Mouse (Mus musculus) brain, embryonic 14.5 days (tissue): ENCODE results near the gene Midn. TPM values are rescaled to one million over a fixed set of nuclear protein-coding genes. Genes with fewer than 3 reads are reported as not detected.
A peak's percentile ranks its signal among the peaks of the same experiment; 100 is the strongest.

Experiments
- DNase-seq: peaks from one replicate; pipeline ENCODE4 v3.0.0-alpha.2; 2011; ENCODE audit warnings: low read depth
- CTCF ChIP-seq: fragments of 200-500 bp; IDR thresholded peaks from 2 replicates; pipeline ENCODE4 v1.5.1; 2012; ENCODE audit warnings: inconsistent platforms, mild to moderate bottlenecking, moderate library complexity, borderline replicate concordance; ENCODE audit not compliant: insufficient read depth, insufficient read length; ENCODE audit errors: extremely low read depth
- POLR2A ChIP-seq: fragments of 200-500 bp; IDR thresholded peaks from 2 replicates; pipeline ENCODE4 v1.6.1; 2012; ENCODE audit warnings: mild to moderate bottlenecking, inconsistent platforms, borderline replicate concordance; ENCODE audit not compliant: poor library complexity, insufficient read depth, insufficient read length, severe bottlenecking; ENCODE audit errors: extremely low read depth
- polyA plus RNA-seq: library from polyadenylated mRNA; depleted of rRNA; stranded (reverse); fragments of >200 nt; gene quantifications from 2 replicates; pipeline ENCODE4 v1.2.3, GENCODE M21; 2012

Gene Midn
- polyA plus RNA-seq, 1 experiment = 213 TPM

- no peak for TF ChIP-seq POLR2A
- TF ChIP-seq CTCF = no peak
- no peak for DNase-seq
These were observed 2.2 kb upstream of the Midn start for GRCm38 (mm10) chr10:80145896-80146295.

DNA sequence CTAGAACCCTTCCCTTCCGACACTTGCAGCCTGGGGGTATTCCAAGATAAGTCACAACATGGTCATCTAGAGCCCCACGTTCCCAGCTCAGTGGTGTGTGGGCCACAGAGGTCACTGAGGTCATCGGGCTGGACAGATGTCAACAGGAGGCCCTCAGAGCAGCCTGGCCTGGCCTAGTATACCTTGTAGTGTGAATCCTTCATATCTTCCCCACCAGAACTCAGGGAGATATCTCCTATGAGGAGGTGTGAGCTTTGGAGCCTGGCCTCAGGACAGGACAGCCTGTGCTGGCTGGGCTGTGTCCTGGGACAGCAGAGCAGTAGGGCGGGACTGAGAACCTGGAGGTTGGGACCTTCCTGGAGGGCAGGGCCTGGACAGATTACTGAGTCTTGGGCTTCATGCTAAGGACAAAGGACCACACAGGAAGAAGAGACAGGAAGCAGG is 1.5 kb upstream of the Midn start:
- DNase-seq = no peak
- TF ChIP-seq POLR2A (no peak), CTCF (no peak)

GRCm38 (mm10) chr10:80147146-80147718 is 840 bp upstream of the Midn start:
- no peak for DNase-seq
- TF ChIP-seq POLR2A (no peak), CTCF (no peak)

GRCm38 (mm10) chr10:80148610-80149290 is 678 bp downstream of the Midn start:
- peak; percentile 98 for DNase-seq

GRCm38 (mm10) chr10:80149291-80150225 is 1.5 kb downstream of the Midn start:
- DNase-seq = peak; percentile 100
- TF ChIP-seq CTCF = no peak
- TF ChIP-seq POLR2A = peak; percentile 72; the same call in 1 of the 2 replicates

More at GRCm38 (mm10) chr10:80148610-80149290, 678 bp downstream of the Midn start:
- TF ChIP-seq POLR2A (peak; percentile 29; the same call in 1 of the 2 replicates), CTCF (peak; percentile 65)

GRCm38 (mm10) chr10:80150226-80151210 is 2.4 kb downstream of the Midn start:
- DNase-seq = peak; percentile 91
- peak; percentile 17; the same call in 1 of the 2 replicates for TF ChIP-seq POLR2A
- TF ChIP-seq CTCF = no peak

GRCm38 (mm10) chr10:80151211-80152034 is 3.4 kb downstream of the Midn start:
- peak; percentile 71 for DNase-seq
- TF ChIP-seq POLR2A = no peak
- TF ChIP-seq CTCF = no peak

DNA sequence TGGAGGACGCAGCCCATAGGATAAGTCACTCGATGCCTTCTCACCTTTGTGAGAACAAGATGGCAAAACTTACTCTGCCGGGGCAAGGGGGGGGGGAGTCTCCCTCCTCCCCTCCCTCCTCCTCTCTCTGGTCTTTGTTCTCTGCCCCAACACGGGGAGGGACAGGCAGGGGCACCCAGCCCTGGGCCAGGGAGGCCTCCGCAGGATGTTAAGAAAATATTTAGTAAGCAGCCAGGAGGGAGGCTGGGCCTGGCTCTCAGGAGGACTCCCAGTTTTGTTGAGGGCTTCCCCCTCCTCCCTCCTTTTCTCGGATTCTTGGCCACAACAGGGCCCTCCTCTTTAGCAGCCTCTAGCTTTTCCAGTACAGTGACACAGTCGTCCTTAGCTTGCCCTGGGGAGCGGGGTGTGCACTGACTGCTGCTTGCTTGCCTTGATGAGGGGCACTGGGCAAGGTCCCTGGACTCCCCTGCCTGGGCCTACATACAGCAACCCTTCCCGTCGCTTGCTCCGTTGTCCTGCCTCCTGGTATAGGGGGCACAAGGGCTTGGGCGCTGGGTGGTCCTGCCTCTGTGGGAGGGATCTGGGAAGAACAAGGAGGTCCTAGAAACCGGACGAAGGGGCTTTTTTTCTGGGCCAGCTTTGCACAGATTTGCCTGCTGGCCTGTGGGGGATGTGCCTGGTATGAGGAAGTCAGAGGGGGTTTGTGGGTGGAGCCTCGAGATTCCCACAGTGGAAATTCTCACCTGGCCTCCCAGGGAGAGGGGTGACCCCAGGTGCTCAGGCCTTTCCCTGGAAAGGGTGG is 4.2 kb downstream of the Midn start:
- peak; percentile 71 for DNase-seq

DNA sequence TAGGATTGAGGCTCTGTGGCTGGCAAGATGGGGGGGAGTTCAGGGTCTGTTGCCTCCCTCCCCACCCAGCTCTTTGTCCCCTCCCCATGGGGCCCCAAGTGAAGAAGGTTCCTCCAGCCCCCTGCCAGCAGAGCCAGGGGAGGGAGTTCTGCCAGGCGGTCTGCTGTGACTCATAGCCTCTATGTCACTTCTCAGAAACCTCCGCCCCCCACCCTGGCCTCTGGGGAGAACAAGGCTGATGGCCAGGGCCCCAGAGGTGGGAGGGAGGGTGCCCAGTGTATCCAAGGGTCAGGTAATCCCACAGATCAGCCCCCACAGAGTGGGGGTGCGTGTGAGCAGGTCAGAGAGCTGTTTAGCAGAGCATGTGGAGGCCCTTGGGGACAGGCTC is 4.8 kb downstream of the Midn start:
- TF ChIP-seq POLR2A = no peak
- no peak for TF ChIP-seq CTCF

More for the DNA sequence above, 4.2 kb downstream of the Midn start:
- TF ChIP-seq CTCF (no peak), POLR2A (no peak)

GRCm38 (mm10) chr10:80153713-80154112 is 5.6 kb downstream of the Midn start:
- no peak for DNase-seq
- TF ChIP-seq CTCF (no peak), POLR2A (no peak)

More for the DNA sequence above, 4.8 kb downstream of the Midn start:
- DNase-seq = no peak
